Mouse (Mus musculus) kidney, postnatal 0 days (tissue): ENCODE results near the gene Gm28043. TPM values are rescaled to one million over a fixed set of nuclear protein-coding genes. Genes with fewer than 3 reads are reported as not detected.

Experiments
- ATAC-seq: fragments of 200-750 bp; cut with Nextera tagmentation; replicated peaks from 2 replicates; pipeline ENCODE4 v1.8.0; 2017; ENCODE audit warnings: low read depth, moderate number of reproducible peaks, moderate TSS enrichment, moderate library complexity; ENCODE audit not compliant: low FRiP score
- DNase-seq: peaks from one replicate; pipeline ENCODE4 v3.0.0-alpha.2; 2016; ENCODE audit warnings: low spot score
- H3K27ac ChIP-seq: fragments of 300-500 bp; sonication (generic); 2 replicates; pipeline ENCODE4 v1.5.1; 2014; ENCODE audit warnings: mild to moderate bottlenecking
- H3K27me3 ChIP-seq: fragments of 300-500 bp; sonication (generic); 2 replicates; pipeline ENCODE4 v1.6.1; 2014; ENCODE audit warnings: low read length, mixed read lengths; ENCODE audit not compliant: insufficient read depth
- H3K36me3 ChIP-seq: fragments of 300-500 bp; sonication (generic); 2 replicates; pipeline ENCODE4 v1.6.1; 2014; ENCODE audit warnings: low read length, mixed read lengths; ENCODE audit not compliant: insufficient read depth
- H3K4me1 ChIP-seq: fragments of 300-500 bp; sonication (generic); replicated peaks from 2 replicates; pipeline ENCODE4 v1.6.1; 2014; ENCODE audit warnings: antibody characterized with exemption, low read length, mixed read lengths; ENCODE audit not compliant: insufficient read depth
- H3K4me2 ChIP-seq: fragments of 300-500 bp; sonication (generic); 2 replicates; pipeline ENCODE4 v1.6.1; 2014; ENCODE audit warnings: mild to moderate bottlenecking, low read length, moderate library complexity, mixed read lengths
- H3K4me3 ChIP-seq: fragments of 300-500 bp; sonication (generic); replicated peaks from 2 replicates; pipeline ENCODE4 v1.5.1; 2014; ENCODE audit warnings: low read depth, low read length
- H3K9ac ChIP-seq: fragments of 300-500 bp; sonication (generic); 2 replicates; pipeline ENCODE4 v1.6.1; 2014; ENCODE audit warnings: low read depth, low read length
- H3K9me3 ChIP-seq: fragments of 300-500 bp; sonication (generic); replicated peaks from 2 replicates; pipeline ENCODE4 v1.6.1; 2016; ENCODE audit warnings: low read length, inconsistent platforms, mixed read lengths
- CTCF ChIP-seq: IDR thresholded peaks from 2 replicates; pipeline ENCODE4 v1.5.1; 2016; ENCODE audit warnings: antibody characterized with exemption, low read depth, mild to moderate bottlenecking, moderate library complexity
- WGBS: fragments of 180-500 bp; shearing (Covaris S2); extraction: QIAGEN DNeasy Blood & Tissue Kit; methylation state at CpG from one replicate; pipeline ENCODE4 v1.1.7; 2014; 5-methylcytosine and 5-hydroxymethylcytosine counted together
- polyA plus RNA-seq: library from polyadenylated mRNA; unstranded; fragments of >200 nt; fragmentation: Nextera tagmentation; extraction: Ambion mirVana; gene quantifications from 2 replicates; pipeline ENCODE4 v1.2.1, GENCODE M21; 2015

The Gm28043 gene
- polyA plus RNA-seq, 1 experiment from 2014 or later = 2.1 TPM

GRCm38 (mm10) chr17:29681669-29682068 is 67.0 kb downstream of the Gm28043 start:
- Histone ChIP-seq H3K36me3 (peaks cover 64% of the 10 kb centered on the region), H3K9me3 (no peaks in the 10 kb centered on the region), H3K27me3 (no peaks in the 10 kb centered on the region), H3K27ac (no peak overlapping the region), H3K9ac (no peak overlapping the region), H3K4me3 (no peak overlapping the region), H3K4me1 (no peaks in the 10 kb centered on the region), H3K4me2 (no peak overlapping the region)
- 95% methylated on average over 9 of the region's 9 CpGs for WGBS
- no peak for TF ChIP-seq CTCF
- ATAC-seq = no peak
- DNase-seq = no peak

GRCm38 (mm10) chr17:29682261-29682660 is 67.6 kb downstream of the Gm28043 start:
- Histone ChIP-seq H3K27ac (no peak overlapping the region), H3K9ac (no peak overlapping the region), H3K27me3 (no peaks in the 10 kb centered on the region), H3K4me1 (no peaks in the 10 kb centered on the region), H3K36me3 (peaks cover 62% of the 10 kb centered on the region), H3K4me2 (no peak overlapping the region), H3K9me3 (no peaks in the 10 kb centered on the region), H3K4me3 (no peak overlapping the region)
- no peak for DNase-seq
- no peak for TF ChIP-seq CTCF
- WGBS = 84% methylated on average over 7 of the region's 7 CpGs
- no peak for ATAC-seq

- no peak for ATAC-seq
- 56% methylated on average over 2 of the region's 2 CpGs for WGBS
- no peak overlapping the region for H3K4me3 ChIP-seq
- H3K4me2 ChIP-seq = no peak overlapping the region
- no peak for TF ChIP-seq CTCF
- peaks cover 61% of the 10 kb centered on the region for H3K36me3 ChIP-seq
- DNase-seq = peak; percentile 32
- H3K27me3 ChIP-seq = no peaks in the 10 kb centered on the region
- H3K9ac ChIP-seq = no peak overlapping the region
- no peaks in the 10 kb centered on the region for H3K9me3 ChIP-seq
- H3K27ac ChIP-seq = no peak overlapping the region
- no peaks in the 10 kb centered on the region for H3K4me1 ChIP-seq
These were observed 68.5 kb downstream of the Gm28043 start for GRCm38 (mm10) chr17:29683127-29683526.

- no peak for DNase-seq
- peaks cover 60% of the 10 kb centered on the region for H3K36me3 ChIP-seq
These were observed 69.6 kb downstream of the Gm28043 start for GRCm38 (mm10) chr17:29684275-29684674.

GRCm38 (mm10) chr17:29686771-29687170 is 72.1 kb downstream of the Gm28043 start:
- Histone ChIP-seq H3K9me3 (no peaks in the 10 kb centered on the region), H3K27me3 (no peaks in the 10 kb centered on the region), H3K27ac (no peak overlapping the region), H3K4me1 (no peaks in the 10 kb centered on the region), H3K4me3 (no peak overlapping the region), H3K9ac (no peak overlapping the region), H3K4me2 (no peak overlapping the region), H3K36me3 (peaks cover 58% of the 10 kb centered on the region)
- DNase-seq (no peak), ATAC-seq (no peak)
- 97% methylated on average over 5 of the region's 5 CpGs for WGBS
- no peak for TF ChIP-seq CTCF

More at GRCm38 (mm10) chr17:29684275-29684674, 69.6 kb downstream of the Gm28043 start:
- no peak overlapping the region for H3K4me3 ChIP-seq
- no peak overlapping the region for H3K4me2 ChIP-seq
- H3K27me3 ChIP-seq = no peaks in the 10 kb centered on the region
- TF ChIP-seq CTCF = no peak
- 91% methylated on average over 4 of the region's 4 CpGs for WGBS
- H3K9ac ChIP-seq = no peak overlapping the region
- no peak for ATAC-seq
- no peaks in the 10 kb centered on the region for H3K9me3 ChIP-seq
- H3K4me1 ChIP-seq = no peaks in the 10 kb centered on the region
- no peak overlapping the region for H3K27ac ChIP-seq

GRCm38 (mm10) chr17:29687373-29687772 is 72.7 kb downstream of the Gm28043 start:
- peaks cover 52% of the 10 kb centered on the region for H3K36me3 ChIP-seq
- 67% methylated on average over 6 of the region's 6 CpGs for WGBS
- H3K4me1 ChIP-seq = no peaks in the 10 kb centered on the region
- no peak overlapping the region for H3K4me3 ChIP-seq
- H3K9ac ChIP-seq = no peak overlapping the region
- DNase-seq = no peak
- no peak overlapping the region for H3K27ac ChIP-seq
- no peak for TF ChIP-seq CTCF
- no peaks in the 10 kb centered on the region for H3K9me3 ChIP-seq
- no peak for ATAC-seq
- no peaks in the 10 kb centered on the region for H3K27me3 ChIP-seq
- no peak overlapping the region for H3K4me2 ChIP-seq

- H3K9ac ChIP-seq = no peak overlapping the region
- H3K4me2 ChIP-seq = no peak overlapping the region
- H3K27ac ChIP-seq = no peak overlapping the region
- no peaks in the 10 kb centered on the region for H3K4me1 ChIP-seq
- DNase-seq = no peak
- WGBS = 91% methylated on average over 10 of the region's 10 CpGs
- H3K36me3 ChIP-seq = peaks cover 50% of the 10 kb centered on the region
- TF ChIP-seq CTCF = no peak
- no peaks in the 10 kb centered on the region for H3K27me3 ChIP-seq
- no peak for ATAC-seq
- no peaks in the 10 kb centered on the region for H3K9me3 ChIP-seq
- no peak overlapping the region for H3K4me3 ChIP-seq
These were observed 73.9 kb downstream of the Gm28043 start for GRCm38 (mm10) chr17:29688610-29689009.
